7 mouse cellular contexts compared by ENCODE assay signal in genomic region chr2:30808296-30808655, GRCm38 (mm10). TPM values are rescaled to one million over a fixed set of nuclear protein-coding genes. Genes with fewer than 3 reads are reported as not detected.
A peak's percentile ranks its signal among the peaks of the same experiment; 100 is the strongest.
DNase-seq lines count a peak whose midpoint lies in the region; ATAC-seq and TF ChIP-seq lines count a peak whose summit lies in the region.

No protein-coding gene starts in this region.

- peak overlapping the region; percentile 96 for H3K4me3 ChIP-seq in testis, adult 2 months (ENCODE audit: control insufficient read depth, low read depth, low read length)
- peak overlapping the region; percentile 86 for H3K4me3 ChIP-seq in forebrain, embryonic 11.5 days (ENCODE audit: low read depth, low read length)
- H3K4me3 ChIP-seq in liver, embryonic 12.5 days, result peak overlapping the region; percentile 79

- no peaks in the 10 kb centered on the region; the same call in 1 of the 2 replicates for H3K36me3 ChIP-seq in testis, adult 2 months (ENCODE audit: control insufficient read depth, insufficient read depth, low read length)
- H3K36me3 ChIP-seq in forebrain, embryonic 11.5 days (ENCODE audit: control insufficient read depth, insufficient read depth, low read length), result no peaks in the 10 kb centered on the region; the same call in 1 of the 2 replicates
- peaks cover 30% of the 10 kb centered on the region for H3K36me3 ChIP-seq in liver, embryonic 12.5 days

- H3K9me3 ChIP-seq in forebrain, embryonic 11.5 days (ENCODE audit: control insufficient read depth, low read length), result no peaks in the 10 kb centered on the region
- H3K9me3 ChIP-seq in liver, embryonic 12.5 days (replicated peaks), result no peaks in the 10 kb centered on the region

- intact Hi-C loops in gastrocnemius, postnatal 36 days (cut with DNase I), result no loop called here

- TF ChIP-seq POLR2A in testis, adult 2 months (IDR thresholded peaks at IDR 0.05; ENCODE audit: control insufficient read depth, low read depth, low read length), result no peak

- no peaks in the 10 kb centered on the region for H3K27me3 ChIP-seq in testis, adult 2 months (ENCODE audit: control insufficient read depth, insufficient read depth, low read length)
- H3K27me3 ChIP-seq in forebrain, embryonic 11.5 days (ENCODE audit: control insufficient read depth, insufficient read depth, low read length), result no peaks in the 10 kb centered on the region
- H3K27me3 ChIP-seq in liver, embryonic 12.5 days (replicated peaks), result peaks cover 29% of the 10 kb centered on the region

- DNase-seq in testis, postnatal 10 days (ENCODE audit: low spot score), result no peak
- no peak for DNase-seq in forebrain, embryonic 11.5 days (ENCODE audit: low spot score)
- DNase-seq in retina, embryonic 14.5 days (ENCODE audit: low spot score), result no peak
- DNase-seq in gastrocnemius, postnatal 36 days, result no peak

- H3K4me2 ChIP-seq in forebrain, embryonic 11.5 days (ENCODE audit: low read depth, low read length, severe bottlenecking), result peak overlapping the region; percentile 95
- H3K4me2 ChIP-seq in liver, embryonic 12.5 days, result peak overlapping the region; percentile 95

- ATAC-seq in forebrain, embryonic 11.5 days (replicated peaks; ENCODE audit: low FRiP score), result peak; percentile 10; the same call in 1 of the 2 replicates
- ATAC-seq in liver, embryonic 12.5 days, result no peak
- no peak for ATAC-seq in megakaryocyte-erythroid progenitor cell, adult 5-6 weeks (replicated peaks; ENCODE audit: low FRiP score, low TSS enrichment, poor library complexity, severe bottlenecking)

- peaks cover 7% of the 10 kb centered on the region; the same call in 1 of the 2 replicates for H3K4me1 ChIP-seq in testis, adult 2 months (ENCODE audit: control insufficient read depth, insufficient read depth, low read length)
- peaks cover 11% of the 10 kb centered on the region; the same call in 1 of the 2 replicates for H3K4me1 ChIP-seq in forebrain, embryonic 11.5 days (replicated peaks; ENCODE audit: control insufficient read depth, insufficient read depth, low read length)
- H3K4me1 ChIP-seq in liver, embryonic 12.5 days, result peaks cover 40% of the 10 kb centered on the region

- H3K27ac ChIP-seq in testis, adult 2 months (ENCODE audit: control insufficient read depth, insufficient read depth, low read depth, low read length), result peak overlapping the region; percentile 97
- H3K27ac ChIP-seq in forebrain, embryonic 11.5 days (ENCODE audit: low read depth, low read length), result peak overlapping the region; percentile 71; the same call in 1 of the 2 replicates
- H3K27ac ChIP-seq in liver, embryonic 12.5 days, result peak overlapping the region; percentile 81

- no peak for TF ChIP-seq CTCF in testis, adult 2 months (IDR thresholded peaks at IDR 0.05; ENCODE audit: control insufficient read depth, insufficient read depth, insufficient replicate concordance, low read depth, low read length)

- peak overlapping the region; percentile 92 for H3K9ac ChIP-seq in forebrain, embryonic 11.5 days (ENCODE audit: low read length)
- peak overlapping the region; percentile 85 for H3K9ac ChIP-seq in liver, embryonic 12.5 days

- 6% methylated on average over 10 of the region's 10 CpGs for WGBS in forebrain, embryonic 11.5 days
- WGBS in liver, embryonic 12.5 days (ENCODE audit: insufficient replicate concordance), result 1% methylated on average over 10 of the region's 10 CpGs

RNA-seq across cellular contexts. Expression of gene Ntmt1, which starts 0.7 kb away (rescaled TPM):
- 49.5 and 53.9 TPM in 2 replicates for polyA plus RNA-seq in testis, adult 2 months (2012; rRNA removed)
- polyA plus RNA-seq in forebrain, embryonic 11.5 days (2014; fragmentation: Nextera tagmentation; extraction: Ambion mirVana), result 102 and 118 TPM in 2 replicates
- polyA plus RNA-seq in liver, embryonic 12.5 days (2016; fragmentation: Nextera tagmentation; extraction: Ambion mirVana), result 45.4 and 48.6 TPM in 2 replicates
- total RNA-seq in megakaryocyte-erythroid progenitor cell, adult 5-6 weeks (2014; fragmentation: Nextera tagmentation), result 23.7 and 36.8 TPM in 2 replicates
- total RNA-seq in megakaryocyte-erythroid progenitor cell, adult 5-6 weeks (2017), result 9.8 and 14.7 TPM in 2 replicates
- 10 to 100 TPM; 13.0 to 15.9 TPM for total RNA-seq in gastrocnemius, postnatal 36 days (2021)

RNA-seq across cellular contexts. Expression of gene 1700001O22Rik, which starts 4.8 kb away (rescaled TPM):
- 905 and 964 TPM in 2 replicates for polyA plus RNA-seq in testis, adult 2 months (2012; rRNA removed)
- 4.2 and 4.6 TPM in 2 replicates for polyA plus RNA-seq in forebrain, embryonic 11.5 days (2014; fragmentation: Nextera tagmentation; extraction: Ambion mirVana)
- polyA plus RNA-seq in liver, embryonic 12.5 days (2016; fragmentation: Nextera tagmentation; extraction: Ambion mirVana), result 0.18 and 0.19 TPM in 2 replicates
- total RNA-seq in megakaryocyte-erythroid progenitor cell, adult 5-6 weeks (2014; fragmentation: Nextera tagmentation), result 0.54 and 1.2 TPM in 2 replicates
- total RNA-seq in megakaryocyte-erythroid progenitor cell, adult 5-6 weeks (2017), result not detected in 2 replicates
- total RNA-seq in gastrocnemius, postnatal 36 days (2021), result 1 to 10 TPM; 1.3 to 5.3 TPM

RNA-seq across cellular contexts. Expression of gene Asb6, which starts 21.9 kb away (rescaled TPM):
- polyA plus RNA-seq in testis, adult 2 months (2012; rRNA removed), result 9.3 and 10.5 TPM in 2 replicates
- polyA plus RNA-seq in forebrain, embryonic 11.5 days (2014; fragmentation: Nextera tagmentation; extraction: Ambion mirVana), result 41.9 and 42.5 TPM in 2 replicates
- 41.0 and 41.7 TPM in 2 replicates for polyA plus RNA-seq in liver, embryonic 12.5 days (2016; fragmentation: Nextera tagmentation; extraction: Ambion mirVana)
- 30.1 and 31.3 TPM in 2 replicates for total RNA-seq in megakaryocyte-erythroid progenitor cell, adult 5-6 weeks (2014; fragmentation: Nextera tagmentation)
- total RNA-seq in megakaryocyte-erythroid progenitor cell, adult 5-6 weeks (2017), result 16.2 and 37.6 TPM in 2 replicates
- 1 to 10 TPM; 6.6 to 7.6 TPM for total RNA-seq in gastrocnemius, postnatal 36 days (2021)

RNA-seq across cellular contexts. Expression of gene Prrx2, which starts 26.5 kb away (rescaled TPM):
- 1.0 and 1.5 TPM in 2 replicates for polyA plus RNA-seq in testis, adult 2 months (2012; rRNA removed)
- 30.8 and 33.6 TPM in 2 replicates for polyA plus RNA-seq in forebrain, embryonic 11.5 days (2014; fragmentation: Nextera tagmentation; extraction: Ambion mirVana)
- 2.5 and 4.1 TPM in 2 replicates for polyA plus RNA-seq in liver, embryonic 12.5 days (2016; fragmentation: Nextera tagmentation; extraction: Ambion mirVana)
- not detected in 2 replicates for total RNA-seq in megakaryocyte-erythroid progenitor cell, adult 5-6 weeks (2014; fragmentation: Nextera tagmentation)
- not detected in 2 replicates for total RNA-seq in megakaryocyte-erythroid progenitor cell, adult 5-6 weeks (2017)
- total RNA-seq in gastrocnemius, postnatal 36 days (2021), result 1 to 10 TPM; 1.9 to 2.4 TPM

Comparison
In these comparisons a context has a peak if more than half of its experiments do, and no peak if none do; other contexts are left out.
1. RNA of gene 1700001O22Rik, which starts 4.8 kb away (polyA plus RNA-seq): 905 to 964 TPM in testis, adult 2 months; 4.2 to 4.6 TPM in forebrain, embryonic 11.5 days and 0.18 to 0.19 TPM in liver, embryonic 12.5 days; every median in the first group is over 100 times any median in the second.
2. Peak in every context shown above with its lines, with median percentiles within 50 percentile points of each other: H3K27ac ChIP-seq and H3K4me3 ChIP-seq.